Mouse (Mus musculus) brain, embryonic 14.5 days (tissue): ENCODE measurements around the gene Tubd1.

Experiments used
- CTCF ChIP-seq: fragments of 200-500 bp; IDR thresholded peaks from 2 replicates; pipeline ENCODE4 v1.5.1; 2012; ENCODE audit warnings: inconsistent platforms, mild to moderate bottlenecking, moderate library complexity, borderline replicate concordance; ENCODE audit not compliant: insufficient read depth, insufficient read length; ENCODE audit errors: extremely low read depth
- POLR2A ChIP-seq: fragments of 200-500 bp; IDR thresholded peaks from 2 replicates; pipeline ENCODE4 v1.6.1; 2012; ENCODE audit warnings: mild to moderate bottlenecking, inconsistent platforms, borderline replicate concordance; ENCODE audit not compliant: poor library complexity, insufficient read depth, insufficient read length, severe bottlenecking; ENCODE audit errors: extremely low read depth

GRCm38 (mm10) chr11:86534201-86534910, 10.4 kb upstream of the Tubd1 start:
- no peak for TF ChIP-seq CTCF
- TF ChIP-seq POLR2A = no peak
